Mouse (Mus musculus) spleen, postnatal 14 days (tissue): Measurements from ENCODE around the gene Mrgprb5.
"Not testable (repeated sequence)": the region's sequence is repeated elsewhere in the genome, so short reads cannot be mapped to it uniquely, and the experiment has no call there.

Experiments used
- DNase-seq, 2 experiments: peaks; one replicate each; pipeline ENCODE4 v3.0.0; 2021 to 2022; ENCODE audit warnings: low spot score in 2 of 2

Gene Mrgprb5

GRCm38 (mm10) chr7:48168919-48169318 lies at the start of gene Mrgprb5:
TSS of gene Mrgprb5 (minus strand) at chr7:48169019.
- DNase-seq = no peak

GRCm38 (mm10) chr7:48199188-48199587 lies 30.4 kb upstream of the Mrgprb5 start, which contains the start of gene Mrgprb4:
TSS of gene Mrgprb4 (minus strand) at chr7:48199288.
- no peak for DNase-seq

GRCm38 (mm10) chr7:48167471-48167870 lies 1.3 kb downstream of the Mrgprb5 start:
- DNase-seq = no peak

- DNase-seq = no peak
Measured at GRCm38 (mm10) chr7:48138248-48138702, 30.5 kb downstream of the Mrgprb5 start.

- no peak for DNase-seq
Measured at GRCm38 (mm10) chr7:48137216-48138077, 31.4 kb downstream of the Mrgprb5 start.

GRCm38 (mm10) chr7:48132674-48133073 lies 36.1 kb downstream of the Mrgprb5 start:
- DNase-seq = no peak

GRCm38 (mm10) chr7:48132247-48132646 lies 36.6 kb downstream of the Mrgprb5 start:
- not testable (repeated sequence) for DNase-seq

- DNase-seq = not testable (repeated sequence)
Measured at GRCm38 (mm10) chr7:48131820-48132219, 37.0 kb downstream of the Mrgprb5 start.

GRCm38 (mm10) chr7:48123806-48124205 lies 45.0 kb downstream of the Mrgprb5 start:
- DNase-seq = no peak
